Mouse (Mus musculus) lung, embryonic 15.5 days (tissue): ENCODE data around the gene Krba1. TPM values are rescaled to one million over a fixed set of nuclear protein-coding genes. Genes with fewer than 3 reads are reported as not detected.
A peak's percentile ranks its signal among the peaks of the same experiment; 100 is the strongest.

Experiments used
- ATAC-seq: fragments of 200-750 bp; cut with Nextera tagmentation; 2 replicates; pipeline ENCODE4 v1.8.0; 2017; ENCODE audit warnings: moderate number of reproducible peaks, borderline replicate concordance; ENCODE audit not compliant: low FRiP score, low TSS enrichment; ENCODE audit errors: extremely low read depth
- H3K27ac ChIP-seq: fragments of 300-500 bp; sonication (generic); 2 replicates; pipeline ENCODE4 v1.5.1; 2015; ENCODE audit warnings: moderate library complexity, mild to moderate bottlenecking, inconsistent platforms
- H3K27me3 ChIP-seq: fragments of 300-500 bp; sonication (generic); 2 replicates; pipeline ENCODE4 v1.6.1; 2015; ENCODE audit warnings: inconsistent platforms
- H3K36me3 ChIP-seq: fragments of 300-500 bp; sonication (generic); 2 replicates; pipeline ENCODE4 v1.6.1; 2015; ENCODE audit warnings: inconsistent platforms
- H3K4me1 ChIP-seq: fragments of 300-500 bp; sonication (generic); 2 replicates; pipeline ENCODE4 v1.6.1; 2015; ENCODE audit warnings: inconsistent platforms
- H3K4me2 ChIP-seq: fragments of 300-500 bp; sonication (generic); 2 replicates; pipeline ENCODE4 v1.6.1; 2015; ENCODE audit warnings: inconsistent platforms, mild to moderate bottlenecking, moderate library complexity
- H3K4me3 ChIP-seq: fragments of 300-500 bp; sonication (generic); 2 replicates; pipeline ENCODE4 v1.5.1; 2015; ENCODE audit warnings: mild to moderate bottlenecking, inconsistent platforms
- H3K9ac ChIP-seq: fragments of 300-500 bp; sonication (generic); 2 replicates; pipeline ENCODE4 v1.6.1; 2015; ENCODE audit warnings: inconsistent platforms
- H3K9me3 ChIP-seq: fragments of 300-500 bp; sonication (generic); 2 replicates; pipeline ENCODE4 v1.6.1; 2016; ENCODE audit warnings: inconsistent platforms
- WGBS: fragments of 180-500 bp; shearing (Covaris S2); methylation state at CpG from one replicate; pipeline ENCODE4 v1.1.7; 2015; 5-methylcytosine and 5-hydroxymethylcytosine counted together
- polyA plus RNA-seq: library from polyadenylated mRNA; unstranded; fragments of >200 nt; fragmentation: Nextera tagmentation; extraction: Ambion mirVana; gene quantifications from 2 replicates; pipeline ENCODE4 v1.2.1, GENCODE M21; 2015

The Krba1 gene
- 18.5 and 19.8 TPM in 2 replicates for polyA plus RNA-seq

- Histone ChIP-seq H3K27me3 (no peaks in the 10 kb centered on the region), H3K9ac (peak within 1 kb of the TSS; percentile 83), H3K4me2 (peak within 1 kb of the TSS; percentile 87), H3K9me3 (no peaks in the 10 kb centered on the region), H3K27ac (peak within 1 kb of the TSS; percentile 70), H3K4me1 (peaks cover 16% of the 10 kb centered on the region), H3K4me3 (peak within 1 kb of the TSS; percentile 89), H3K36me3 (no peaks in the 10 kb centered on the region)
- ATAC-seq: peak; percentile 95
- WGBS: under 1% methylated on average over 65 of the region's 65 CpGs
Measured at GRCm38 (mm10) chr6:48395105-48396007, at the start of gene Krba1. Gene Krba1, plus strand, starts transcription at chr6:48395586.

- no peak for ATAC-seq
- Histone ChIP-seq H3K27me3 (no peaks in the 10 kb centered on the region), H3K9ac (no peak overlapping the region), H3K27ac (no peak overlapping the region), H3K9me3 (no peaks in the 10 kb centered on the region), H3K4me2 (no peak overlapping the region), H3K4me1 (no peaks in the 10 kb centered on the region), H3K4me3 (no peak overlapping the region), H3K36me3 (no peaks in the 10 kb centered on the region)
- 67% methylated on average over 3 of the region's 3 CpGs for WGBS
Measured at GRCm38 (mm10) chr6:48358897-48359296, 36.5 kb upstream of the Krba1 start.

GRCm38 (mm10) chr6:48366322-48366996, 28.9 kb upstream of the Krba1 start:
- no peaks in the 10 kb centered on the region for H3K4me1 ChIP-seq
- no peaks in the 10 kb centered on the region for H3K9me3 ChIP-seq
- WGBS: 68% methylated on average over 11 of the region's 11 CpGs
- H3K36me3 ChIP-seq: no peaks in the 10 kb centered on the region
- H3K9ac ChIP-seq: no peak overlapping the region
- H3K4me3 ChIP-seq: no peak overlapping the region
- no peaks in the 10 kb centered on the region for H3K27me3 ChIP-seq
- ATAC-seq: no peak
- H3K27ac ChIP-seq: no peak overlapping the region
- no peak overlapping the region for H3K4me2 ChIP-seq

GRCm38 (mm10) chr6:48388221-48388620, 7.2 kb upstream of the Krba1 start:
- no peak overlapping the region for H3K9ac ChIP-seq

GRCm38 (mm10) chr6:48393811-48394210, 1.6 kb upstream of the Krba1 start:
- no peak overlapping the region for H3K4me2 ChIP-seq
- no peak overlapping the region for H3K9ac ChIP-seq
- H3K4me1 ChIP-seq: peaks cover 16% of the 10 kb centered on the region
- H3K9me3 ChIP-seq: no peaks in the 10 kb centered on the region
- no peaks in the 10 kb centered on the region for H3K27me3 ChIP-seq
- no peak overlapping the region for H3K27ac ChIP-seq
- H3K4me3 ChIP-seq: no peak overlapping the region
- no peaks in the 10 kb centered on the region for H3K36me3 ChIP-seq
- ATAC-seq: no peak

More at GRCm38 (mm10) chr6:48388221-48388620, 7.2 kb upstream of the Krba1 start:
- H3K4me3 ChIP-seq: no peak overlapping the region
- no peak for ATAC-seq
- no peak overlapping the region for H3K27ac ChIP-seq
- H3K9me3 ChIP-seq: no peaks in the 10 kb centered on the region
- no peaks in the 10 kb centered on the region for H3K36me3 ChIP-seq
- 31% methylated on average over 3 of the region's 3 CpGs for WGBS
- H3K4me2 ChIP-seq: no peak overlapping the region
- H3K27me3 ChIP-seq: no peaks in the 10 kb centered on the region
- no peaks in the 10 kb centered on the region for H3K4me1 ChIP-seq

- Histone ChIP-seq H3K4me2 (peak overlapping the region; percentile 87), H3K9ac (peak overlapping the region; percentile 83), H3K36me3 (no peaks in the 10 kb centered on the region), H3K27me3 (no peaks in the 10 kb centered on the region), H3K4me3 (peak overlapping the region; percentile 89), H3K4me1 (peaks cover 16% of the 10 kb centered on the region), H3K27ac (peak overlapping the region; percentile 70), H3K9me3 (no peaks in the 10 kb centered on the region)
- no peak for ATAC-seq
- 21% methylated on average over 15 of the region's 15 CpGs for WGBS
Measured at GRCm38 (mm10) chr6:48396008-48396595, 716 bp downstream of the Krba1 start.

- Histone ChIP-seq H3K4me1 (peaks cover 16% of the 10 kb centered on the region), H3K9ac (peak overlapping the region; percentile 83; the same call in 1 of the 2 replicates), H3K27me3 (no peaks in the 10 kb centered on the region), H3K4me2 (peak overlapping the region; percentile 87), H3K27ac (no peak overlapping the region), H3K36me3 (no peaks in the 10 kb centered on the region), H3K4me3 (peak overlapping the region; percentile 89), H3K9me3 (no peaks in the 10 kb centered on the region)
- WGBS: 94% methylated on average over 1 of the region's 1 CpGs
- ATAC-seq: no peak
Measured at GRCm38 (mm10) chr6:48396686-48397085, 1.3 kb downstream of the Krba1 start.

- no peaks in the 10 kb centered on the region for H3K9me3 ChIP-seq
- no peak overlapping the region for H3K27ac ChIP-seq
- H3K36me3 ChIP-seq: no peaks in the 10 kb centered on the region
- H3K4me2 ChIP-seq: peak overlapping the region; percentile 87; the same call in 1 of the 2 replicates
- no peak overlapping the region; the same call in 1 of the 2 replicates for H3K4me3 ChIP-seq
- WGBS: 61% methylated on average over 4 of the region's 4 CpGs
- ATAC-seq: no peak
- no peaks in the 10 kb centered on the region for H3K27me3 ChIP-seq
- H3K9ac ChIP-seq: no peak overlapping the region
- H3K4me1 ChIP-seq: peaks cover 16% of the 10 kb centered on the region
Measured at GRCm38 (mm10) chr6:48397336-48397735, 1.9 kb downstream of the Krba1 start.

GRCm38 (mm10) chr6:48399906-48400305, 4.5 kb downstream of the Krba1 start:
- H3K27ac ChIP-seq: no peak overlapping the region
- no peak overlapping the region for H3K9ac ChIP-seq
- no peaks in the 10 kb centered on the region for H3K27me3 ChIP-seq
- H3K36me3 ChIP-seq: peaks cover 13% of the 10 kb centered on the region; the same call in 1 of the 2 replicates
- peaks cover 16% of the 10 kb centered on the region for H3K4me1 ChIP-seq
- 92% methylated on average over 5 of the region's 5 CpGs for WGBS
- no peak for ATAC-seq
- no peaks in the 10 kb centered on the region for H3K9me3 ChIP-seq
- no peak overlapping the region for H3K4me2 ChIP-seq
- H3K4me3 ChIP-seq: no peak overlapping the region

- H3K4me1 ChIP-seq: no peaks in the 10 kb centered on the region
- H3K4me3 ChIP-seq: no peak overlapping the region
- no peak overlapping the region for H3K27ac ChIP-seq
- WGBS: 91% methylated on average over 5 of the region's 5 CpGs
- H3K9ac ChIP-seq: no peak overlapping the region
- no peaks in the 10 kb centered on the region for H3K27me3 ChIP-seq
- no peak for ATAC-seq
- no peaks in the 10 kb centered on the region for H3K9me3 ChIP-seq
- no peak overlapping the region for H3K4me2 ChIP-seq
- peaks cover 49% of the 10 kb centered on the region for H3K36me3 ChIP-seq
Measured at GRCm38 (mm10) chr6:48404071-48404470, 8.7 kb downstream of the Krba1 start.

GRCm38 (mm10) chr6:48409726-48410343, 14.4 kb downstream of the Krba1 start:
- Histone ChIP-seq H3K27ac (no peak overlapping the region), H3K36me3 (peaks cover 91% of the 10 kb centered on the region), H3K9ac (no peak overlapping the region), H3K9me3 (no peaks in the 10 kb centered on the region), H3K4me3 (no peak overlapping the region), H3K27me3 (no peaks in the 10 kb centered on the region), H3K4me1 (no peaks in the 10 kb centered on the region), H3K4me2 (no peak overlapping the region)
- ATAC-seq: no peak
- 93% methylated on average over 4 of the region's 4 CpGs for WGBS
